Mouse (Mus musculus): ENCODE results near the gene Gk5. TPM values are rescaled to one million over a fixed set of nuclear protein-coding genes. Genes with fewer than 3 reads are reported as not detected.
"Not testable (repeated sequence)": the region's sequence is repeated elsewhere in the genome, so short reads cannot be mapped to it uniquely, and the experiment has no call there.

Gene Gk5
- 0.12 and 0.41 TPM in 2 replicates for polyA plus RNA-seq (2012; rRNA removed)
- polyA plus RNA-seq (2014; fragmentation: Nextera tagmentation; extraction: Ambion mirVana): 0.43 and 0.51 TPM in 2 replicates

DNA sequence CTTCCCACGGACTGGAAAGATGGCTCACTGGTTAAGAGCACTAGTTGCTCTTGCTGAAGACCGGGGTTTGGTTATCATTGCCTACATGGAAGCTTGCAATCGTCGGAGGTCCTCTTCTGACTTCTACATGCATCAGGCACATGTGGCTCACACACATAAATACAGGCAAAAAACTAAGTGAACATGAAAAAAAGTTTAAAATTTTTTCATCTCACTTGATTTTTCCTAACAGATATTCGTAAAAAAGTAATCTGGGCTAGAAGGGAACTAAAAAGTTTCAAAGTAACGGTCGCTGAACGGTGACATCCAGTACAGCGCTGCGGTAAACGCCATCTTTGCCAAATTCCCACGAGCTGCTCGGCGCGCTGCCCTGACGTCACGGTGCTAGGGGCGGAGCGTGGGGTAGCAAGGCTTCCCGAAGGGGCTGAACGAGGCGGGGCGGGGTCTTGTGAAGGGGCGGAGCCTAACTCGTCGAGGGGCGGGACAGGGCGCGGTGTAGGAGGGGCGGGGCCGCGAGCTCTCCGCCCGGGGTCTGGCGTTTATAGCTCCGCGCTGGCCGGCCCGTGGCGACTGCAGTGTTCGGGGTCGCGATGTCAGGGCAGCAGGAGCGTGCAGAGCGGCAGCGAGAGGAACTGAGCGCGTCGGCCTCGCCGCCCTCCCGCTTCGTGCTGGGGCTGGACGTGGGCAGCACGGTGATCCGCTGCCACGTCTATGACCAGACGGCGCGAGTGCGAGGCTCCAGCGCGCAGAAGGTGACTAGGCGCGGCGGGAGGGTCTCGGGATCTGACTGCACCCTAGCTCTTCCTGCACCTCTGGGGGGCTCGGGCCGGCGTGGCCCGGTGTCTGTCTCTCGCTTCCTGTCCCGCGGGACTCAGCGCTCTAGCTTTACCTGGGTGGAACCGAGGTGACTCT lies at the start of gene Gk5:
TSS of gene Gk5 (plus strand) at position 502 of the 912 bp plus-strand sequence.
- peak within 1 kb of the TSS; percentile 64 to 74 for H3K4me3 ChIP-seq (ENCODE audit: insufficient read depth in 1 of 2, low read depth in 2 of 2, low read length in 2 of 2)
- WGBS (ENCODE audit: insufficient replicate concordance): 1% methylated on average over 76 of the region's 76 CpGs
- no peaks in the 10 kb centered on the region for H3K36me3 ChIP-seq (replicated peaks; ENCODE audit: control insufficient read depth, insufficient read depth, low read depth)
- no peaks in the 10 kb centered on the region for H3K27me3 ChIP-seq (ENCODE audit: control insufficient read depth, insufficient read depth, low read length)
- H3K27ac ChIP-seq: no peak within 1 kb of the TSS
- DNase-seq (ENCODE audit: low read depth in 3 of 3, low spot score in 3 of 3) (peak; percentile 77 to 84 (median 83)), ATAC-seq (ENCODE audit: insufficient read depth) (peak; percentile 95)
- TF ChIP-seq CTCF (IDR thresholded peaks at IDR 0.05; ENCODE audit: low read depth) (no peak), EP300 (IDR thresholded peaks at IDR 0.05; ENCODE audit: low read depth) (no peak)
- H3K4me2 ChIP-seq (ENCODE audit: low read depth): peak within 1 kb of the TSS; percentile 91
- H3K9me3 ChIP-seq (ENCODE audit: control insufficient read depth, low read length): no peaks in the 10 kb centered on the region
- H3K9ac ChIP-seq (replicated peaks): peak within 1 kb of the TSS; percentile 24; the same call in 1 of the 2 replicates
- peaks cover 3 to 4% of the 10 kb centered on the region in 2 experiments; a peak in 3 of 4 replicates for H3K4me1 ChIP-seq (replicated peaks; ENCODE audit: control insufficient read depth in 2 of 2, insufficient read depth in 2 of 2, low read length in 1 of 2)

DNA sequence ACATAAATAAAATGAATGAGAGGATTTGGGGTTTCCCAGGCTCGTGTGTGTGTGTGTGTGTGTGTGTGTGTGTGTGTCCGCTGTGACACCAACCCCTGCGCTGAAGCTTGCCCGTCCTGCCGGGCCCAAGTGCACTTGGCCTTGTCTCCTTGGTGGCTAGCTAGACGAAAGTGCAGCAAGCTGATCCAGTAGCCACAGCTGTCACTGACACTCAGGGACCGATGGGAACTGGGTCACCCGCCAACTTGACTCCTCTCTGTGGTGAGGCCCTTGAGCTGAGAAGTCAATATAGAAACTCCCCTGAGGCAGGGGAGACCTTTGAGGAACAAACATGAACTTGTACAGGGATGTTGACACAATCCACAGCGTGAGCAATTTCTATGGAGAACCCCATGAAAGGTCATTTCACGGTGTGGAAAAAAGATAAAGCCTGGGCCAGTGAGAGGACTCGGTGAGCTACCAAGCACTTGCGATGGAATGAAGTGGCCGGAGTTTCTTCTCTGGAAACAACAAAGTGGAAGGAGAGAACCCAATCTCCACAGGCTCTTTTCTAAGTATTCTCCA lies 40.3 kb upstream of the Gk5 start:
- H3K27me3 ChIP-seq (ENCODE audit: control insufficient read depth, insufficient read depth, low read length): no peaks in the 10 kb centered on the region; the same call in none of the 2 replicates
- DNase-seq (ENCODE audit: low read depth in 3 of 3, low spot score in 3 of 3) (no peak), ATAC-seq (ENCODE audit: insufficient read depth) (no peak)
- H3K9ac ChIP-seq (replicated peaks): no peak overlapping the region
- H3K27ac ChIP-seq: no peak overlapping the region
- TF ChIP-seq CTCF (IDR thresholded peaks at IDR 0.05; ENCODE audit: low read depth): no peak
- no peak for TF ChIP-seq EP300 (IDR thresholded peaks at IDR 0.05; ENCODE audit: low read depth)
- no peaks in the 10 kb centered on the region for H3K9me3 ChIP-seq (ENCODE audit: control insufficient read depth, low read length)
- 79% methylated on average over 13 of the region's 13 CpGs for WGBS (ENCODE audit: insufficient replicate concordance)
- no peak overlapping the region for H3K4me2 ChIP-seq (ENCODE audit: low read depth)
- no peak overlapping the region for H3K4me3 ChIP-seq (ENCODE audit: insufficient read depth in 1 of 2, low read depth in 2 of 2, low read length in 2 of 2)
- H3K4me1 ChIP-seq (replicated peaks; ENCODE audit: control insufficient read depth in 2 of 2, insufficient read depth in 2 of 2, low read length in 1 of 2): no peaks in the 10 kb centered on the region
- H3K36me3 ChIP-seq (replicated peaks; ENCODE audit: control insufficient read depth, insufficient read depth, low read depth): no peaks in the 10 kb centered on the region

DNA sequence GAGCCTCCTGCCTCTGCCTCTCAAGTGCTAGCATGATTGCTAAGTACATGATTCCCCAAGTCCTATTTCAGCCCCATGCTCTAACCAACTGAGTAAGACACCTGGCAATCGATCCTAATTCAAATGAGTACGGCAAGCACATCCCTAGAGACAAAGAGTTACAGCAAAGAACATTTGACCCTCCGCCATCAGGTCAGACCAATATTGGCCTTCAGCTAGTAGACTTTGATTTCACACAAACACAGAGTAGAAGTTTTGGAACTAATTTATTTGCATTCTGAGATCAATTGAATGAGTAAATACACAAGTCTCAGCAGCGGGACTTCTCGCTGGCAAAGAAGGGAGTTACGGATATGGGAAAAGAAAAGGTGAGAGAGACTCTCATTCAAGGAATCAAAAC lies 33.9 kb upstream of the Gk5 start:
- no peak for TF ChIP-seq EP300 (IDR thresholded peaks at IDR 0.05; ENCODE audit: low read depth)
- no peak for TF ChIP-seq CTCF (IDR thresholded peaks at IDR 0.05; ENCODE audit: low read depth)
- 66% methylated on average over 6 of the region's 6 CpGs for WGBS (ENCODE audit: insufficient replicate concordance)
- Histone ChIP-seq H3K9me3 (ENCODE audit: control insufficient read depth, low read length) (no peaks in the 10 kb centered on the region), H3K4me1 (replicated peaks; ENCODE audit: control insufficient read depth in 2 of 2, insufficient read depth in 2 of 2, low read length in 1 of 2) (no peaks in the 10 kb centered on the region), H3K27ac (no peak overlapping the region), H3K9ac (replicated peaks) (no peak overlapping the region), H3K4me3 (ENCODE audit: insufficient read depth in 1 of 2, low read depth in 2 of 2, low read length in 2 of 2) (no peak overlapping the region), H3K27me3 (ENCODE audit: control insufficient read depth, insufficient read depth, low read length) (no peaks in the 10 kb centered on the region; the same call in none of the 2 replicates), H3K36me3 (replicated peaks; ENCODE audit: control insufficient read depth, insufficient read depth, low read depth) (no peaks in the 10 kb centered on the region), H3K4me2 (ENCODE audit: low read depth) (no peak overlapping the region)
- DNase-seq (ENCODE audit: low read depth in 3 of 3, low spot score in 3 of 3): no peak
- no peak for ATAC-seq (ENCODE audit: insufficient read depth)

DNA sequence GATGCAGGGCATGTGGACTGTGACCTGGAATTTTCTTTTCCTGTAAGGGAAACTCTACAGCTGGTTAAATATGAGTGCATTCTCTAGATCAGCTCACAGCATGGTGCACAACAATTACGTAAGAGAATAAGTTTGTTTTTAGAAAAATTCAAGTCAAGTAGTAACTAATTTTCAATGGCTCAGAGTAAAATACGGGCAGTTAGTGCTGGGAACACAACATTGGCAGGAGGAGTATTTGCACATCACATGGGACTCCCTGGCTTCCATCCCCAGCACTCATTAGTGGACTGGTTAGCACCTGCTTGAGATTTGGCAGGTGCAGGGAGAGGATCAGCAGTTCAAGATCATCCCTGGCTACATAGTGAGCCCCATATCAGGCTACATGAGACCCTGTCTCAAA lies 31.5 kb upstream of the Gk5 start:
- no peak overlapping the region for H3K4me2 ChIP-seq (ENCODE audit: low read depth)
- no peaks in the 10 kb centered on the region for H3K9me3 ChIP-seq (ENCODE audit: control insufficient read depth, low read length)
- TF ChIP-seq EP300 (IDR thresholded peaks at IDR 0.05; ENCODE audit: low read depth) (no peak), CTCF (IDR thresholded peaks at IDR 0.05; ENCODE audit: low read depth) (no peak)
- H3K9ac ChIP-seq (replicated peaks): no peak overlapping the region
- ATAC-seq (ENCODE audit: insufficient read depth): no peak
- H3K4me1 ChIP-seq (replicated peaks; ENCODE audit: control insufficient read depth in 2 of 2, insufficient read depth in 2 of 2, low read length in 1 of 2): no peaks in the 10 kb centered on the region
- no peak overlapping the region for H3K4me3 ChIP-seq (ENCODE audit: insufficient read depth in 1 of 2, low read depth in 2 of 2, low read length in 2 of 2)
- no peaks in the 10 kb centered on the region; the same call in 1 of the 2 replicates for H3K27me3 ChIP-seq (ENCODE audit: control insufficient read depth, insufficient read depth, low read length)
- WGBS (ENCODE audit: insufficient replicate concordance): 64% methylated on average over 2 of the region's 2 CpGs
- no peaks in the 10 kb centered on the region for H3K36me3 ChIP-seq (replicated peaks; ENCODE audit: control insufficient read depth, insufficient read depth, low read depth)
- no peak for DNase-seq (ENCODE audit: low read depth in 3 of 3, low spot score in 3 of 3)
- no peak overlapping the region for H3K27ac ChIP-seq

DNA sequence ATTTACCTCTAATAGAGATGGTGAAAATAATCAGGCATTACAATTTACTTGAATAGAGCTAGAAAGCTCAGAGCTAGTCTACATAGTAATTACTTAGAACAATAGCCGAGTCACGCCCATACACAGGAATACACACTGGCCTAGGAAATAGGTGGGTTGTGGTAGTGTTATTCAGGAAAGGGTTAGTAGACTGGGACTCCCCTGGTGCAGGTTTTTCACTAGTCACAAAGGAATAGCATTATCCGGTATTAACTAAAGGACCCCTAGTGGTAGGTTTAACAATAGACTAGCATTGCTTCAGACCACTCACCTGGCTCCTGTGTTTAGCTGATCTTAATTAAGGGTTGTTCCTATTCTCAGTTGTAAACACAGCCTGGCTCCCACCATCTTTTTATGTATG lies 30.7 kb upstream of the Gk5 start:
- H3K9ac ChIP-seq (replicated peaks); DNase-seq (ENCODE audit: low read depth in 3 of 3, low spot score in 3 of 3); H3K4me1 ChIP-seq (replicated peaks; ENCODE audit: control insufficient read depth in 2 of 2, insufficient read depth in 2 of 2, low read length in 1 of 2); ATAC-seq (ENCODE audit: insufficient read depth); H3K36me3 ChIP-seq (replicated peaks; ENCODE audit: control insufficient read depth, insufficient read depth, low read depth); H3K27me3 ChIP-seq (ENCODE audit: control insufficient read depth, insufficient read depth, low read length); H3K27ac ChIP-seq; H3K4me2 ChIP-seq (ENCODE audit: low read depth); H3K4me3 ChIP-seq (ENCODE audit: insufficient read depth in 1 of 2, low read depth in 2 of 2, low read length in 2 of 2); H3K9me3 ChIP-seq (ENCODE audit: control insufficient read depth, low read length): not testable (repeated sequence)
- 73% methylated on average over 3 of the region's 3 CpGs for WGBS (ENCODE audit: insufficient replicate concordance)

DNA sequence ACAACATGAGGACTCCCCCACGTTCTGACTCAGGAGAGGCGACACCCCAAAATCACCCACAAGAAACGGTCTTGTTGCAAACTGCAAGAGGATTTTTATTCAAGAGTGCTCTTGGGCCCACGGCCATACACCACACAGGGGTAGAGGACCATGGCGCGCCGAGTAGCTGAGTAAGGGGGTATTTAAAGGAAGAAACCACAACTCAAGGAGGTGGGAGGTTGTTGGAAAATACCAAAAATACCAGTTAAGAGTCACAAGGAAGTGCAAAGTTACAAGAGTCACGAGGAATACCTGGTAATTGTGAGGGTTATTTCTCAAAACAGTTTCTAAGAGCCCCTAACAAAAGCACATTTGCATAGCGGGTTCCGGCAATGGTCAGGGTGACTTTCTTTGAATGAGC lies 26.5 kb upstream of the Gk5 start:
- H3K4me2 ChIP-seq (ENCODE audit: low read depth); H3K27me3 ChIP-seq (ENCODE audit: control insufficient read depth, insufficient read depth, low read length); H3K9me3 ChIP-seq (ENCODE audit: control insufficient read depth, low read length); H3K4me3 ChIP-seq (ENCODE audit: insufficient read depth in 1 of 2, low read depth in 2 of 2, low read length in 2 of 2); ATAC-seq (ENCODE audit: insufficient read depth); H3K27ac ChIP-seq; H3K36me3 ChIP-seq (replicated peaks; ENCODE audit: control insufficient read depth, insufficient read depth, low read depth); DNase-seq (ENCODE audit: low read depth in 3 of 3, low spot score in 3 of 3); H3K4me1 ChIP-seq (replicated peaks; ENCODE audit: control insufficient read depth in 2 of 2, insufficient read depth in 2 of 2, low read length in 1 of 2); H3K9ac ChIP-seq (replicated peaks): not testable (repeated sequence)
- 73% methylated on average over 10 of the region's 10 CpGs for WGBS (ENCODE audit: insufficient replicate concordance)
